Mouse (Mus musculus) small intestine, adult 2 months (tissue): ENCODE measurements around the gene Zfp668.

Experiments used
- CTCF ChIP-seq: fragments of 200-500 bp; IDR thresholded peaks from 2 replicates; pipeline ENCODE4 v1.5.1; 2012; ENCODE audit warnings: low read depth, mild to moderate bottlenecking, control low read depth, inconsistent platforms, low read length, moderate library complexity, mixed read lengths; ENCODE audit not compliant: insufficient replicate concordance, insufficient read length; ENCODE audit errors: extremely low read depth
- POLR2A ChIP-seq: fragments of 200-500 bp; IDR thresholded peaks from 2 replicates; pipeline ENCODE4 v1.6.1; 2012; ENCODE audit warnings: low read depth, mild to moderate bottlenecking, control low read depth, inconsistent platforms, low read length, moderate library complexity

DNA sequence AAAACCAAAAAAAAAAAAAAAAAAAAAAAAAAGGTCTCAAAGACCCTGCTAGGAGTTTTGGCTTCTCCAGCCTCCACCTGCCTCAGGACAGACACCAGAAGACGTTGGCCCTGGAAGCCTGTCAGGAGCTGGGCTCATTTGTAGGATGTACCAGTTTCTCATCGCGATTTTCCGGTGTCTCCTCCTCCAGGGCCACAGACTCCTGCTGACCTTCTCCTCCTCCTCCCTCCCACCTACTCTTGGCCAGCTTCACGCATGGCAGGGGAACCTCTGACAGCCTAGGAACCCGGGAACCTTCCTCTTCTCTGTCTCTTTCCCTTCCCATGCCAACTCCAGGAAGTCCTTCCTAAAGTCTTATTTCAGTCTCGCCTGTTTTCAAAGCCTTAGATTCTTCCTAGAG is 59.6 kb downstream of the Zfp668 start:
- TF ChIP-seq POLR2A (no peak), CTCF (no peak)
